Comparison of ENCODE assay signal across 13 mouse cellular contexts in the genomic region with DNA sequence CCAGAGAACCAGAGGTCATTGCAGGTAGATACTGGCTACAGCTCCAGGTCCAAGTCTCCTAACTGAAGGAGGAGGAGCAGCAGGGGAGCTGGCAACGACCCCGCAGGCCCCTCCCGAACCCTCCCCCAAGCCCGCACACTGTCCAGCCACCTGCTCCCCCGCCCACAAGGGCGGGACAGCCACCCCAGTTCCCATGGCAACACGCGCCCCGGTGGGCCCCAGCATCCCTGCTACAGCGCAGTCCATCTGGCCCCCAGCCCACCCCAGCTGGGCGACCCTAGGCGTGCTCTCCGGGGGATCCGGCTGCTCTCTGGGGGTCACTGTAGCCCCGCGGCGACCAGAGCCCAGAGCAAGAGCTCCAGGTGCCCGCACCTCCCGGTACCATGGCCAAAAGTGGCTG. TPM values are rescaled to one million over a fixed set of nuclear protein-coding genes. Genes with fewer than 3 reads are reported as not detected.
A peak's percentile ranks its signal among the peaks of the same experiment; 100 is the strongest.
DNase-seq lines count a peak whose midpoint lies in the region; ATAC-seq and TF ChIP-seq lines count a peak whose summit lies in the region.
"Had no signal": no experiment of that assay in that cellular context is flagged by ENCODE, and none has a peak within 500 bp of the region (broad histone marks: within the 10 kb centered on the region; RNA-seq: fewer than 3 reads in every experiment).

No protein-coding gene starts in this region.

- 2% methylated on average over 19 of the region's 19 CpGs for WGBS in forebrain, embryonic 14.5 days
- WGBS in neural tube, embryonic 12.5 days: 2% methylated on average over 19 of the region's 19 CpGs
- 44% methylated on average over 19 of the region's 19 CpGs for WGBS in heart, adult 2 months

- H3K79me2 ChIP-seq in heart, adult 2 months (replicated peaks; ENCODE audit: control insufficient read depth, insufficient read depth, low read length): no peaks in the 10 kb centered on the region

- ATAC-seq in forebrain, embryonic 14.5 days: peak; percentile 35
- ATAC-seq in neural tube, embryonic 12.5 days (ENCODE audit: low FRiP score, low read depth): peak; percentile 61
- no peak for ATAC-seq in CD4-positive, CD25-positive, alpha-beta regulatory T cell, adult 4 months
- ATAC-seq: intestine, postnatal 0 days; lung, postnatal 0 days had no signal

- no peak overlapping the region for H3K27ac ChIP-seq in forebrain, embryonic 14.5 days (ENCODE audit: low read depth, low read length)
- H3K27ac ChIP-seq in neural tube, embryonic 12.5 days: no peak overlapping the region
- no peak overlapping the region for H3K27ac ChIP-seq in heart, adult 2 months

- DNase-seq in cerebellum, postnatal 14 days: peak; percentile 27 to 35
- DNase-seq in cerebellum, adult 18-20 months: no peak
- DNase-seq in left cerebral cortex, postnatal 4 days: peak; percentile 63
- no peak for DNase-seq in left cerebral cortex, postnatal 36 days (ENCODE audit: low spot score in 2 of 2)
- DNase-seq in forebrain, embryonic 14.5 days (ENCODE audit: low spot score): no peak
- no peak for DNase-seq in heart, adult 2 months
- DNase-seq: layer of hippocampus, postnatal 36 days; spleen, adult 18-20 months; thymus, postnatal 36 days had no signal

- no peak overlapping the region for H3K4me3 ChIP-seq in forebrain, embryonic 14.5 days (ENCODE audit: low read depth, low read length)
- H3K4me3 ChIP-seq in neural tube, embryonic 12.5 days: no peak overlapping the region
- no peak overlapping the region for H3K4me3 ChIP-seq in heart, adult 2 months

- peak overlapping the region; percentile 35; the same call in 1 of the 2 replicates for H3K9ac ChIP-seq in forebrain, embryonic 14.5 days (ENCODE audit: low read length)
- no peak overlapping the region for H3K9ac ChIP-seq in neural tube, embryonic 12.5 days
- H3K9ac ChIP-seq in heart, adult 2 months (ENCODE audit: low read depth, low read length): no peak overlapping the region

- TF ChIP-seq POLR2A in heart, adult 2 months (IDR thresholded peaks at IDR 0.05; ENCODE audit: insufficient read depth, low read depth, low read length): no peak

- H3K9me3 ChIP-seq in forebrain, embryonic 14.5 days (replicated peaks; ENCODE audit: control insufficient read depth, low read length): no peaks in the 10 kb centered on the region
- 0 out of 2 replicates have a peak, but pooled peaks cover 4% of the 10 kb centered on the region for H3K9me3 ChIP-seq in neural tube, embryonic 12.5 days

- peak overlapping the region; percentile 24; the same call in 1 of the 2 replicates for H3K4me2 ChIP-seq in forebrain, embryonic 14.5 days (ENCODE audit: low read length)
- peak overlapping the region; percentile 45 for H3K4me2 ChIP-seq in neural tube, embryonic 12.5 days (replicated peaks)

- H3K27me3 ChIP-seq in forebrain, embryonic 14.5 days (replicated peaks; ENCODE audit: control insufficient read depth, insufficient read depth, low read length): no peaks in the 10 kb centered on the region
- H3K27me3 ChIP-seq in neural tube, embryonic 12.5 days (replicated peaks): 0 out of 2 replicates have a peak, but pooled peaks cover 4% of the 10 kb centered on the region
- H3K27me3 ChIP-seq in heart, adult 2 months (ENCODE audit: control insufficient read depth, insufficient read depth, low read length): no peaks in the 10 kb centered on the region

- H3K36me3 ChIP-seq in forebrain, embryonic 14.5 days (ENCODE audit: control insufficient read depth, insufficient read depth, low read length): no peaks in the 10 kb centered on the region
- no peaks in the 10 kb centered on the region for H3K36me3 ChIP-seq in neural tube, embryonic 12.5 days
- no peaks in the 10 kb centered on the region for H3K36me3 ChIP-seq in heart, adult 2 months (ENCODE audit: control insufficient read depth, insufficient read depth, low read length)

- H3K4me1 ChIP-seq in forebrain, embryonic 14.5 days (ENCODE audit: control insufficient read depth, insufficient read depth, low read length): peaks cover 25% of the 10 kb centered on the region
- H3K4me1 ChIP-seq in neural tube, embryonic 12.5 days: peaks cover 33% of the 10 kb centered on the region
- no peaks in the 10 kb centered on the region for H3K4me1 ChIP-seq in heart, adult 2 months (ENCODE audit: control insufficient read depth, insufficient read depth, low read length)

- no peak for TF ChIP-seq EP300 in heart, adult 2 months (IDR thresholded peaks at IDR 0.05; ENCODE audit: insufficient read depth, low read depth, low read length)

- intact Hi-C loops in left cerebral cortex, postnatal 4 days (cut with DNase I): loop anchor here (5.0 kb wide), 1 partner anchor 42 kb away; no protein-coding TSS in a partner anchor
- intact Hi-C loops in left cerebral cortex, postnatal 36 days (cut with DNase I): no loop called here
- intact Hi-C loops in heart, adult 2 months (cut with DNase I): no loop called here

- no peak for TF ChIP-seq CTCF in heart, adult 2 months (IDR thresholded peaks at IDR 0.05)

RNA-seq across cellular contexts. Expression of gene Acot11, which starts 51.0 kb away (rescaled TPM):
- 1 to 10 TPM; 3.7 to 3.8 TPM for total RNA-seq in left cerebral cortex, postnatal 4 days (2021)
- 10 to 100 TPM; 43.0 to 51.2 TPM for total RNA-seq in left cerebral cortex, postnatal 36 days (2021)
- polyA plus RNA-seq in forebrain, embryonic 14.5 days (2014; fragmentation: Nextera tagmentation; extraction: Ambion mirVana): 0.77 and 1.3 TPM in 2 replicates
- polyA plus RNA-seq in neural tube, embryonic 12.5 days (2016; fragmentation: Nextera tagmentation; extraction: Ambion mirVana): 1.5 TPM in 2 replicates
- 10 to 100 TPM in 1 of 2 experiments, 1 to 10 TPM in 1; 2.5 to 10.2 TPM for polyA plus RNA-seq in CD4-positive, CD25-positive, alpha-beta regulatory T cell, adult 4 months (2017; shearing (Covaris generic))
- total RNA-seq in heart, adult 2 months (2021): 10 to 100 TPM; 27.5 to 48.6 TPM
- 16.4 and 25.2 TPM in 2 replicates for polyA plus RNA-seq in heart, adult 2 months (2012; rRNA removed)

RNA-seq across cellular contexts. Expression of gene Ssbp3, which starts 54.7 kb away (rescaled TPM):
- 100 to 1,000 TPM; 146 to 149 TPM for total RNA-seq in left cerebral cortex, postnatal 4 days (2021)
- 100 to 1,000 TPM; 160 to 182 TPM for total RNA-seq in left cerebral cortex, postnatal 36 days (2021)
- polyA plus RNA-seq in forebrain, embryonic 14.5 days (2014; fragmentation: Nextera tagmentation; extraction: Ambion mirVana): 118 and 127 TPM in 2 replicates
- 308 and 332 TPM in 2 replicates for polyA plus RNA-seq in neural tube, embryonic 12.5 days (2016; fragmentation: Nextera tagmentation; extraction: Ambion mirVana)
- 10 to 100 TPM; 60.0 to 60.9 TPM for polyA plus RNA-seq in CD4-positive, CD25-positive, alpha-beta regulatory T cell, adult 4 months (2017; shearing (Covaris generic))
- 10 to 100 TPM; 37.3 to 39.0 TPM for total RNA-seq in heart, adult 2 months (2021)
- 26.1 and 26.6 TPM in 2 replicates for polyA plus RNA-seq in heart, adult 2 months (2012; rRNA removed)

Comparison
In these comparisons a context has a peak if more than half of its experiments do, and no peak if none do; other contexts are left out.
1. DNase-seq: peak in cerebellum, postnatal 14 days (2 of 2) and left cerebral cortex, postnatal 4 days (single experiment); none in cerebellum, adult 18-20 months (0 of 2), left cerebral cortex, postnatal 36 days (0 of 2), forebrain, embryonic 14.5 days (single experiment) and heart, adult 2 months (0 of 2).